Mouse (Mus musculus) small intestine, adult 2 months (tissue): ENCODE results near the gene Slc25a36.

ENCODE experiments used
- CTCF ChIP-seq: fragments of 200-500 bp; IDR thresholded peaks from 2 replicates; pipeline ENCODE4 v1.5.1; 2012; ENCODE audit warnings: low read depth, mild to moderate bottlenecking, control low read depth, inconsistent platforms, low read length, moderate library complexity, mixed read lengths; ENCODE audit not compliant: insufficient replicate concordance, insufficient read length; ENCODE audit errors: extremely low read depth
- POLR2A ChIP-seq: fragments of 200-500 bp; IDR thresholded peaks from 2 replicates; pipeline ENCODE4 v1.6.1; 2012; ENCODE audit warnings: low read depth, mild to moderate bottlenecking, control low read depth, inconsistent platforms, low read length, moderate library complexity

DNA sequence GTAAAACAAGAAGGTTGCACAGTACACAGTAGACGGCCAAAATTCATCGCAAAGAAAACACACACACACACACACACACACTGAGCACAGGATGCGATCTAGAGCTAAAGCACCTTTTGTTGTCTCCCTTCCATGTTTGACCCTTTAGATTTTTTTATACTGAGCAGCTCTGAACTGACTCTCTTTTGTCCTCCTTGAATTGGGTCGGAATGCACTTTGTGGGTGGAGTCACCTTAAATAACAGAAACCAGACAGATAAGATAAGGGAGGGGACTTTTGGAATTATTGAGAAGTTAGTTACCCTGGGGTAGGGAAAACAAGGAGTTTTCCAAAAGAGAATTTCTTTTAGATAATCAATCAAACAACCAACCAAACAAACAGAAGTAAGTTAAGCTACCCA, 85.0 kb downstream of the Slc25a36 start:
- TF ChIP-seq POLR2A (no peak), CTCF (no peak)
